Mouse (Mus musculus) right cerebral cortex, adult 18-20 months (tissue): ENCODE measurements around the gene Vstm5.
"Not testable (repeated sequence)": the region's sequence is repeated elsewhere in the genome, so short reads cannot be mapped to it uniquely, and the experiment has no call there.

Experiments
- DNase-seq: peaks from one replicate; pipeline ENCODE4 v3.0.0; 2022; ENCODE audit warnings: mixed read lengths

Vstm5 gene

GRCm38 (mm10) chr9:15263487-15263886, 24.6 kb downstream of the Vstm5 start:
- DNase-seq, result no peak

GRCm38 (mm10) chr9:15273981-15274380, 35.1 kb downstream of the Vstm5 start:
- DNase-seq, result no peak

DNA sequence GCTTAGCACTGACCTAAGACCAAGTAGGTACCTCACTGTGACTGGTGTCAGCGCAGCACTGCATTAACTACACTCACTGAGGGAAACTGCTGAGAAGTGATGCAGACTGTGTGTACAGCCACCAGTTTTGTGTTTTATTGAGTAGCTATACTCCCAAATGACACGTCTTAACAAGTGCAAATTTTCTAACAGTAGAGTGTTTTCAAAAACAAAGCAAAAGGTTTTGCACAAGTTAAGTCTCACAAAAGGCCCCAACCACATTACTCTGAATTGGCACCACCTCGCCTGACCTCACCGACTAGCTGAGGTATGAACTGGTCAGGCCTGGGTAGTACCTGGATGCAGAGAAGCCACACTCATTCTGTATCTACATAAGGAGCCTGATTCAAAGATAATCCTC, 38.0 kb downstream of the Vstm5 start:
- DNase-seq, result no peak

DNA sequence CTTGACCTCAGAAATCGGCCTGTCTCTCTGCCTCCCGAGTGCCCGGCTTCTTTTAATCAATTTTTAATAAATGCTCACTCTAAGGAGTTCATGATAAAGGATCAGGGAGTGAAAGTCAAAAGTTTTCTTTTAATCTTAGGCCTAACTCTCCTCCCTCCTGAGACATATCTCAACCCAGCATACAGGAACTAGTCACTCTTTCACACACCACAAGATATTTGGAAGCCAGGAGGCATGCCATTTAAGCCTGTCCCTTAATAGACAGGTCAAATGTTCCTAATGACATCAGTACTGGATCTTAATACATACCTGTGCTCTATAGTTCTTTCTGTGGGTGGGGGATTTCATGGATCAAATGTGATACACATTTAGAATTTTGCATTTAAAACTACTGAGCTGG, 39.5 kb downstream of the Vstm5 start:
- no peak for DNase-seq

DNA sequence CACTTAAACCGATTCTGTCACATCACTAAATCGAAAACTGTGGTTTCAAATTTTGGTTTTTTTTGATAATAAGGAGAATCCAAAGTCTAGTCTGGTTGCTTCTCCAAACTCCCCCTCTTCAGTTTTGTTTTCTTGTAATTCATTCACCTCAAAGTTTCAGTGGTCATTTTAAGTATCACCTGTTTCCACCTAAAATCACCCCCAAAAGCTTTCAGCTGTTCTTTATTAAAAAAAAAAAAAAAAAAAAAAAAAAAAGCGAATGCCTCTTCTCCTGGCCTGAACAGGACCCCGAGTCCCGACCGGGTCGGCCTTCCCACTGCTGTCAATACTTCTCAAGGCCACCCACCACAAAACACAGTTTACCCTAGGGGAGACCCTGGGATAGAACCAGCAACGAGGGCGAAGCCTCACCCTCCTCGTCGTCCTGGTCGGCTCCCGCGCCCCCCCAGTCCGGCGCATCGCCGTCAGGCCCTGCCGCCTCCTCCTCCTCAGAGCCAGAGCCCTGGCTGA, 40.3 kb downstream of the Vstm5 start:
- DNase-seq, result no peak

GRCm38 (mm10) chr9:15279649-15280490, 41.0 kb downstream of the Vstm5 start, which contains the start of gene Med17:
Gene Med17, minus strand, starts transcription at chr9:15279931.
- peak; percentile 96 for DNase-seq

DNA sequence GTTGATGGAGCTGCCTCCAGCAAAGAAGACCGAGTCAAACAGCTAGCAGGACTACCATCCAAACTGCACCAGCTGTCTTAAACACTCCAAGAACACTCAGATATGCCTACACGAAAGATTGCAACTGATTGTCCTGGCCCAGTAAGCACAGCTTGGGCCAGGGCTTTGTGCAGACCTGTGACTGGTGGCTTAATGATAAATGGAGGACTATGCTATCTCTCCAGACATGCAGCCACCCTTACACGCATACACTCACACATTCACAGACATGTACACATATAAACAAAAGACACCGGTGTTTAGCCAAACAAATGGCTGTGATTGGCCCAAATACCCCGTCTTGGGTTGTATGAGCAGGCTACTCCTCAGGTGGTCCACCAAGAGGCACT, 41.6 kb downstream of the Vstm5 start:
- DNase-seq, result no peak

DNA sequence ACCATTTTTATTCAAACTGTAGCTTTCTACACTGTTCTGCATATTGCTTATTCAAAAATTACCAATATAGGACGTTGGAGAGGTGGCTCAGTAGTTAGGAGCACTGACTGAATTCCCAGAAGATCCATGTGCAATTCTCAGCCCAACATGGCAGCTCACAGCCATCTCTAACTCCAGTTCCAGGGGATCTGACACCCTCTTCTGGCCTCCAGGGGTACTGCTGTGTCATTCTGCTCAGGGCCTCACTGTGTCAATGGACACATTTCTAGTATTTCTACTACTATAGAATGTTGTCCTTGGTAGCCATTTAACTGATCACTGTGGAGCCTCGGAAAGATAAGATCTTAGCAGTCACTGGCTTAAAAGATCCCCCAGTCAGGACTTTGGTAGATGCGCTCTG, 46.6 kb downstream of the Vstm5 start:
- no peak for DNase-seq

DNA sequence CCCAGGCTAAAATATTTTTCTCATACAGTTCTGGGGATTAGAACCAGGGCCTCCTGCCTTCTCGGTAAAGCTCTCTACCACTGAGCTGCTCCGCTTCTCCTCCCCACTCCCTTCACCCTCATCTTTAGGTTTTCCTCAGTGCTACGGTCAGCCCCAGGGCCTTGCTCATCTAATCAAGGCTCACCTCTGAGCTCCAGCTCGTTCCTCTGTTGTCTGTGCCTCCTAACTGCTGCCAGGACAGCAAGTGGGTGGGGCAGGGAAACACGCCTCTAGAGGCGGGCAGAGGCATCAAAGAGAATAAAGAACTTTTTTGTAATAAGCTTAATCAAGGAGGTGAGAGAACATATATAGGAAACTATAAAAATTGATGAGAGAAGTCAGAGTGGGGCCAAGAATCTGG, 49.0 kb downstream of the Vstm5 start:
- no peak for DNase-seq

DNA sequence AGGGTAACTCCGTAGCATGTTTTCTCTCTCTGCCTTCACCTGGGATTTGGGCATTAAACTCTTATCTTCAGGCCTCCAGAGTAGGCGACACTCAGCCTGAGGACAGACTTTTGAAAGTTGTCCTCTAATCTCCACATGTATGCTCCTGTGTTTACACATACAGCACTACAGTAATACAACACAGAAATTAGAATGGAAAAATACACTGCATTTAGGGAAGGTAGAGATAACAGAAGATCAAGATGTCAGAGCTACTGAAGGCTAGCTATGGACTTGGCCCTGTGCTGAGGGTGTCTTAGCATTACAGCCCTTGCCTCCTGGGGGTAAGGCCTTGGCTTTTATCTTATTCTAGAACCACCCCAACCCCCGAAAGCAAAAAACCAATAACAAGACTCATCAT, 49.6 kb downstream of the Vstm5 start:
- DNase-seq, result no peak

DNA sequence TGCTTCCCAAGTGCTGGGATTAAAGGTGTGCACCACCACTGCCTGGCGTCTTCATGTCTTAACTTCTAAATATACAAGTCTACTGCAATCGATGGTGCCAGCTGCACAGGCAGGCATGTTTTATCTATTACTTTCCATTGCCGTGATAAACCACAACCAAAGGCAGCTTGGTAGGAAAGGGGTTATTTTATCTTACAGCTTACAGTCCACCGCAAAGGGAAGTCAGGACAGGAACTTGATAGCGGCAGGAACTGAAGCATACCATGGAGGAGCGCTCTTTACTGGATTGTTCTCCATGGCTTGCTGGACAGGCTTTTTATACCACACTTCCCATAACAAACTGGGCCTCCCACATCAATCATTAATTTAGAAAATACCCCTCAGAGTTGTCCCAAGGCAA, 50.4 kb downstream of the Vstm5 start:
- DNase-seq, result no peak

GRCm38 (mm10) chr9:15297112-15297511, 58.3 kb downstream of the Vstm5 start:
- DNase-seq, result no peak

GRCm38 (mm10) chr9:15298451-15298850, 59.6 kb downstream of the Vstm5 start:
- DNase-seq, result no peak

- DNase-seq, result no peak
Measured at GRCm38 (mm10) chr9:15300056-15300455, 61.2 kb downstream of the Vstm5 start.

GRCm38 (mm10) chr9:15301399-15301798, 62.6 kb downstream of the Vstm5 start:
- no peak for DNase-seq

- DNase-seq, result not testable (repeated sequence)
Measured at GRCm38 (mm10) chr9:15302006-15302405, 63.2 kb downstream of the Vstm5 start.

DNA sequence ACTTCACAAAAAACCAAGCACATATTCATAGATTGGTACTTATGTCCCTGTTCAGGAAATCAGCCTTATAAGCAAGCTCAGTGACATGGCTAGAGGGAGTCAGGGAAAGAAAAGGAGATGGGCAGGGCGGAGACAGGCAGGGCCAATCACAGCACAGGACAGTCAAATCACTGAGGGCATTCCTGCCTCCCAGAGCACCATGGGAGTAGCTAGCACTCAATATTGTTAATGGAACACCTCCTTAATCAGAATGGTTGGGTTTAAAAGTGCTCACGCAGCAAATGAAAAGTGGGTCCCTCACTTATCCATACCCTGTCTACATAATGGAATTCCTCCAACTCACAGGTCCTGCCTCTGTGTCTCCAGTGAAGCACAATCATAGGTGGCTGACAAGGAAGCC, 64.0 kb downstream of the Vstm5 start:
- DNase-seq, result no peak

GRCm38 (mm10) chr9:15305503-15306397, 66.9 kb downstream of the Vstm5 start, which contains the start of gene Taf1d:
Gene Taf1d, plus strand, starts transcription at chr9:15306214.
- DNase-seq, result peak; percentile 96

- no peak for DNase-seq
Measured at GRCm38 (mm10) chr9:15306398-15307119, 67.7 kb downstream of the Vstm5 start, which contains the start of gene 4931406C07Rik. Gene 4931406C07Rik, minus strand, starts transcription at chr9:15306448.

- no peak for DNase-seq
Measured at GRCm38 (mm10) chr9:15307257-15307656, 68.4 kb downstream of the Vstm5 start.

GRCm38 (mm10) chr9:15308254-15308653, 69.4 kb downstream of the Vstm5 start:
- DNase-seq, result no peak
